ENCODE assay signal across 14 mouse cellular contexts in genomic region chr9:17742308-17742707, GRCm38 (mm10).
"Had no signal": no experiment of that assay in that cellular context is flagged by ENCODE, and none has a peak within 500 bp of the region (broad histone marks: within the 10 kb centered on the region; RNA-seq: fewer than 3 reads in every experiment).

No protein-coding gene starts in this region.

- DNase-seq: forebrain, postnatal 0 days; gastrocnemius, postnatal 14 days; gastrocnemius, postnatal 36 days; heart, adult 11 months; heart, adult 2 months; heart, postnatal 14 days; heart, postnatal 36 days; kidney, adult 11 months; kidney, adult 2 months; kidney, adult 9 months; kidney, postnatal 14 days; kidney, postnatal 36 days; layer of hippocampus, adult 9-11 months; liver had no signal
